Mouse (Mus musculus): Measurements from ENCODE around the gene Spesp1.

DNA sequence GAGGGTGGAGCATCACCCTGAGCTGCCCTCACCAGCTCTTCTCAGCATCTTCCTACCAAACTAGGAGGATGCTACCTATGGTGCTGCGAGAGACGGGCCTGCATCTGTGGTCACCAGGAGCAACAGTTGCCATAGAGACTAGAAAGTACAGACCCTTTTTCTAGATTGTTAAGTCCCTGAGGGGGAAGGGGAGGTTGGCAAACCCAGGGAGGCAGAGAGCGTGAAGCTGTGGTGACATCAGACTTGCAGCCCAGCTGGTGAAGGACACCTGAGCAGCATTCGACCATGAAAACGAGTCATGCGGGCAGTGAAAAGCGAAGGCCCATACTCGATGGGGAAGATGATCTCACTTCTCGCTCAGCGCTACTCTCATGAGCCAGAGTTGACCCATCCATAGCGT is 24.0 kb downstream of the Spesp1 start:
- TF ChIP-seq USF1 (IDR thresholded peaks at IDR 0.05; ENCODE audit: low read depth) (no peak), POLR2A (IDR thresholded peaks at IDR 0.05; ENCODE audit: insufficient read length, low read depth) (no peak), TCF12 (IDR thresholded peaks at IDR 0.05; ENCODE audit: insufficient read depth, poor library complexity, severe bottlenecking) (no peak), MYOD1 (IDR thresholded peaks at IDR 0.05; ENCODE audit: control insufficient read depth in 1 of 3, insufficient read length in 2 of 3, low read depth in 2 of 3) (no peak), MAX (IDR thresholded peaks at IDR 0.05; ENCODE audit: low read depth) (no peak), POLR2AphosphoS2 (IDR thresholded peaks at IDR 0.05; ENCODE audit: insufficient read length, low read depth) (no peak), CEBPB (IDR thresholded peaks at IDR 0.05; ENCODE audit: insufficient read depth, poor library complexity, severe bottlenecking) (no peak), E2F4 (IDR thresholded peaks at IDR 0.05; ENCODE audit: insufficient read depth) (no peak), SRF (IDR thresholded peaks at IDR 0.05; ENCODE audit: control insufficient read depth, insufficient read length, low read depth) (no peak), TCF3 (IDR thresholded peaks at IDR 0.05; ENCODE audit: insufficient read length, low read depth) (no peak), MYOG (IDR thresholded peaks at IDR 0.05; ENCODE audit: control insufficient read depth in 1 of 3, insufficient read depth in 1 of 3, insufficient read length in 2 of 3, low read depth in 2 of 3) (no peak)

Measured in myocyte (in vitro differentiated cells).